Mouse (Mus musculus) neural tube, embryonic 14.5 days (tissue): ENCODE results near the gene Maip1. TPM values are rescaled to one million over a fixed set of nuclear protein-coding genes. Genes with fewer than 3 reads are reported as not detected.

Source experiments
- ATAC-seq: fragments of 200-750 bp; cut with Nextera tagmentation; 2 replicates; pipeline ENCODE4 v1.8.0; 2017; ENCODE audit warnings: low read depth, mild to moderate bottlenecking, moderate TSS enrichment, moderate library complexity
- H3K27ac ChIP-seq: fragments of 300-500 bp; sonication (generic); 2 replicates; pipeline ENCODE4 v1.5.1; 2014; ENCODE audit warnings: low read depth, mild to moderate bottlenecking, control low read depth, low read length, moderate library complexity, mixed read lengths
- H3K27me3 ChIP-seq: fragments of 300-500 bp; sonication (generic); 2 replicates; pipeline ENCODE4 v1.6.1; 2014; ENCODE audit warnings: low read length; ENCODE audit not compliant: control insufficient read depth, insufficient read depth
- H3K36me3 ChIP-seq: fragments of 300-500 bp; sonication (generic); 2 replicates; pipeline ENCODE4 v1.6.1; 2014; ENCODE audit warnings: low read length, mixed read lengths; ENCODE audit not compliant: control insufficient read depth, insufficient read depth
- H3K4me1 ChIP-seq: fragments of 300-500 bp; sonication (generic); 2 replicates; pipeline ENCODE4 v1.6.1; 2014; ENCODE audit warnings: low read length; ENCODE audit not compliant: control insufficient read depth, insufficient read depth
- H3K4me2 ChIP-seq: fragments of 300-500 bp; sonication (generic); 2 replicates; pipeline ENCODE4 v1.6.1; 2014; ENCODE audit warnings: mild to moderate bottlenecking, low read depth, low read length, control low read depth
- H3K4me3 ChIP-seq: fragments of 300-500 bp; sonication (generic); 2 replicates; pipeline ENCODE4 v1.5.1; 2014; ENCODE audit warnings: low read depth, low read length, control low read depth, mixed read lengths
- H3K9ac ChIP-seq: fragments of 300-500 bp; sonication (generic); replicated peaks from 2 replicates; pipeline ENCODE4 v1.6.1; 2014; ENCODE audit warnings: low read depth, mild to moderate bottlenecking, control low read depth, low read length, mixed read lengths
- H3K9me3 ChIP-seq: fragments of 300-500 bp; sonication (generic); 2 replicates; pipeline ENCODE4 v1.6.1; 2016; ENCODE audit warnings: low read length; ENCODE audit not compliant: control insufficient read depth
- WGBS: fragments of 180-500 bp; shearing (Covaris S2); extraction: QIAGEN DNeasy Blood & Tissue Kit; methylation state at CpG from one replicate; pipeline ENCODE4 v1.1.7; 2014; 5-methylcytosine and 5-hydroxymethylcytosine counted together
- polyA plus RNA-seq: library from polyadenylated mRNA; unstranded; fragments of >200 nt; fragmentation: Nextera tagmentation; extraction: Ambion mirVana; gene quantifications from 2 replicates; pipeline ENCODE4 v1.2.1, GENCODE M21; 2014

The Maip1 gene
- polyA plus RNA-seq, 1 experiment from 2014 or later: 16.2 TPM

DNA sequence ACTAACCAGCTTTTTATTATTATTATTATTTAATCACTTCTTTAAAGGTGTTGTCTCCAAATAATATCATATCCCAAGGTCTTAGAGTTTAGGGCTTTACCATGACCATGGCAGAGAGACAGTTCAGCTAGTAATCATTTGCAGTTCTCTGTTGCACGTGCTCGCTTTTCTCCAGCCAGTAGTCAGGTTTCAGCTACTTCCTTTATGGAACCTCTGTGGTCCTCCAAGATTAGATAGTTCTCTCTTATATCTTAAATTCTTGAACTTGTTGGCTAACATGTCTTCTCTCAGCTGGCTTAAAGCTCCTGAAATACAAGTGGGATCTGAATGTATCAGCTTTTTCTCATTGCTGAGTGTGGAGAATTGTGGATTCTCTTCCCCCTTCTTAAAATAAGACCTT, 2.9 kb downstream of the Maip1 start:
- WGBS: 95% methylated on average over 2 of the region's 2 CpGs
- H3K4me3 ChIP-seq: no peak overlapping the region
- H3K36me3 ChIP-seq: peaks cover 18% of the 10 kb centered on the region
- no peak overlapping the region for H3K9ac ChIP-seq
- no peak overlapping the region for H3K27ac ChIP-seq
- H3K4me1 ChIP-seq: peaks cover 17% of the 10 kb centered on the region; the same call in 1 of the 2 replicates
- H3K4me2 ChIP-seq: no peak overlapping the region
- H3K9me3 ChIP-seq: no peaks in the 10 kb centered on the region
- no peaks in the 10 kb centered on the region for H3K27me3 ChIP-seq
- no peak for ATAC-seq

- Histone ChIP-seq H3K36me3 (peaks cover 30% of the 10 kb centered on the region), H3K27me3 (no peaks in the 10 kb centered on the region), H3K4me2 (no peak overlapping the region), H3K27ac (no peak overlapping the region), H3K9ac (no peak overlapping the region), H3K4me1 (peaks cover 6% of the 10 kb centered on the region; the same call in 1 of the 2 replicates), H3K9me3 (no peaks in the 10 kb centered on the region), H3K4me3 (no peak overlapping the region)
- ATAC-seq: no peak
- 96% methylated on average over 2 of the region's 2 CpGs for WGBS
Observed at GRCm38 (mm10) chr1:57413397-57413796, 7.3 kb downstream of the Maip1 start.

DNA sequence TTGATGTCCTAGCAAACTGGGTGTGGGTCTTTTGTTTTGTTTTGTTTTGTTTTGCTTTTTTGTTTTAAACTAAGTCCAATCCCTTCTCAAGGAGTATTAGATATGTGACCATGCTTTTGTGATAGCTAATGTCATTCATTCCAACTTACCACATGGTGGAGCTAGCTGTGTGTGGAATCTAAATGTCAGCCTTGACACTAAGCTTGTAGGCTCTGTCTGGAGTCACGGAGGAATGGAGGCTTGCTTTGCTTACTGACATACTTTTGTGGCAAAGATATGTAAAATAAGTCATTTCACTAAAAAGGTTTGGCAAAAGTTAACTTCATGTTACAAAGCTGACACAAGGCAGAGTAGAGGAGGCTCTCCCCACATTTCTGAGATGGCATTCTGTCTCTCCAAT, 17.6 kb downstream of the Maip1 start:
- Histone ChIP-seq H3K27ac (no peak overlapping the region), H3K36me3 (no peaks in the 10 kb centered on the region), H3K4me2 (no peak overlapping the region), H3K9ac (no peak overlapping the region), H3K27me3 (no peaks in the 10 kb centered on the region), H3K9me3 (no peaks in the 10 kb centered on the region), H3K4me3 (no peak overlapping the region), H3K4me1 (no peaks in the 10 kb centered on the region)
- 13% methylated on average over 1 of the region's 1 CpGs for WGBS
- ATAC-seq: peak; percentile 78; the same call in 1 of the 2 replicates

DNA sequence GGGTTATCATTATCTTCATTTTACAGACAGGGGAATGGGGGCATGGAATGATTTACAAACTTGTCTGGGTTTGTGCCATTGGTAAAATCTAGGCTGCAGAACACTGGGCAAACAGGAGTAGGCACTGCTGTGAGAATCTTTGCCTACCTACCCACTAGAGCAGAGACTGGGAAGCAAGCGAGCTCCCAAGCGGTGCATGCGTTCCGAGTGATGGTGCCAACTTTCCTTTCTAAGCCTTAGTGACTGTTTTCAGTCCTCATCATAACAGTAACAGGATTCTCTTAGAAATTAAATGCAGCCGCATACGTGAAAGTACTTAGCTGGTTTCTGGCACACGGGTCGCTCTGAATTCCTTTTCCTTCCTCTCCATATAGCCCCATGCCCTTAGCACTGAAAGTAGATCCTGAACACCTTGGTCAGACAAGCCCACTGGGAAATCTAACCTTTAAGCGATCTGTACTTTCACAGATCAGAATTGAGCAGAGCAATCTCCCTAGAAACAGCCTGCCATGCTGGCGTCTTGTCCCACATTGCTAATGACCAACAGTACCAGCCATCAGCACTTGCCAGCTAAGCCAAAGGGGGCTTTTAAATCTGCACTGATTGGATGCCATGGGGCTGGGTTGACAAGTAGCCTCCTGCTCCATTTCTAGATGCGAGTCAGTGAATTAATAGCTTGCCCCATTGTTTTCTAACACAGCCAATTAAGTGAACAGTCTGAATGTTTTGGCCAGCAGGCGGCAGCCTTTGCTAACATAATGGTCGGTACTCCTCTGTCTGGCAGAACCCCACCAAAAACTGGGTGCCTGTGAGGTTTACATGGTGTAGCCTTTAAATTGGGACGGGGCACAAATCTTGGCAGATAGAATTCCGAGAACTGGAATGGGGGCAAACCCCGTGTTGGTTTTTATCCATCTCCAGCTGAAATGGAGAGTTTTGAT, 22.5 kb downstream of the Maip1 start:
- Histone ChIP-seq H3K27me3 (no peaks in the 10 kb centered on the region), H3K9ac (peak overlapping the region; percentile 48; the same call in 1 of the 2 replicates), H3K36me3 (no peaks in the 10 kb centered on the region), H3K4me2 (peak overlapping the region; percentile 42), H3K27ac (no peak overlapping the region), H3K4me3 (peak overlapping the region; percentile 8; the same call in 1 of the 2 replicates), H3K9me3 (no peaks in the 10 kb centered on the region), H3K4me1 (peaks cover 11% of the 10 kb centered on the region; the same call in 1 of the 2 replicates)
- WGBS: 46% methylated on average over 16 of the region's 16 CpGs
- peak; percentile 92 for ATAC-seq

GRCm38 (mm10) chr1:57429786-57430483, 23.8 kb downstream of the Maip1 start:
- H3K4me3 ChIP-seq: 0 out of 2 replicates have a peak overlapping the region, but pooled peaks have one; percentile 7

DNA sequence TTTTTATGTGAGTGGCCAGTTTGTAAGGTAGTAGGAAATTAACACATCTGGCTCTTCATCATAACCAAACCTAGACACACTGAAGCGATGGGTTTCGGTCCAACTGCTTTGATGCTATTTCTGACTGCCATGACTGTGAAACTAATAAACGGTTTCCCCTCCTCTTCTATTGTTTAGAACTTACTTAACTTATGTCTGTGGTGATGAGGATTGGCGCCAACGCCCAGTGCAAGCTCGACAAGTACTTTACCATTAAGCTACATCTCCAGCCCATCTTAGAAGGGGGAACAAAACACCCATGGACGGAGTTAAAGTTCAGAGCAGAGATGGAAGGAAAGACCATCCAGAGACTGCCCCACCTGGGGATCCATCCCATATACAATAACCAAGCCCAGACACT, 27.0 kb downstream of the Maip1 start:
- Histone ChIP-seq H3K9ac (no peak overlapping the region), H3K9me3 (no peaks in the 10 kb centered on the region), H3K27me3 (no peaks in the 10 kb centered on the region), H3K4me1 (peaks cover 11% of the 10 kb centered on the region; the same call in 1 of the 2 replicates), H3K36me3 (no peaks in the 10 kb centered on the region), H3K4me2 (no peak overlapping the region), H3K27ac (no peak overlapping the region), H3K4me3 (no peak overlapping the region)
- WGBS: 91% methylated on average over 7 of the region's 7 CpGs
- no peak for ATAC-seq

More at GRCm38 (mm10) chr1:57429786-57430483, 23.8 kb downstream of the Maip1 start:
- H3K9me3 ChIP-seq: no peaks in the 10 kb centered on the region
- ATAC-seq: peak; percentile 65
- H3K36me3 ChIP-seq: no peaks in the 10 kb centered on the region
- peak overlapping the region; percentile 48; the same call in 1 of the 2 replicates for H3K27ac ChIP-seq
- peak overlapping the region; percentile 33 for H3K4me2 ChIP-seq
- H3K4me1 ChIP-seq: peaks cover 11% of the 10 kb centered on the region; the same call in 1 of the 2 replicates
- H3K27me3 ChIP-seq: no peaks in the 10 kb centered on the region
- WGBS: under 1% methylated on average over 12 of the region's 12 CpGs
- H3K9ac ChIP-seq: 0 out of 2 replicates have a peak overlapping the region, but pooled peaks have one; percentile 11

DNA sequence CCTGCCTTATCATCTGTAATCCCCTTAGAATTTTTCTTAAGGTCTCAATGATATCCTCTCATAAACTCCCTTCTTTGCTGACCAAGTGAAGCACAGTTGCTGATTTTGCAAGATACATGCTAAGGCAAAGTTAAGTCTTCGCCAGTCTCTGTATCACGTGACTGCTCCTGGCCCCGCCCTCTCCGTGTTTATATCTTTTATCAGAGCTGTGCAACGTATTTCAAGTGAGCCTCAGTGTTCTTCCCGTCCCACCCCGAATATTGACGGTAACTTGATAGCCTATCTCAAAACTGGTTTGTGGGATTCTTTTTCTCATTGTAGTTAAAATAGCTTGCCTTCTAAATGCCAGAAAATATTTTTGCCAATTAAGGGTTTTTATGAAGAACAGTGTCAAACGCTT, 30.3 kb downstream of the Maip1 start:
- 76% methylated on average over 9 of the region's 9 CpGs for WGBS
- Histone ChIP-seq H3K27ac (no peak overlapping the region), H3K4me1 (no peaks in the 10 kb centered on the region), H3K36me3 (no peaks in the 10 kb centered on the region), H3K27me3 (no peaks in the 10 kb centered on the region), H3K9ac (no peak overlapping the region), H3K4me3 (no peak overlapping the region), H3K4me2 (peak overlapping the region; percentile 32; the same call in 1 of the 2 replicates), H3K9me3 (no peaks in the 10 kb centered on the region)
- no peak for ATAC-seq

GRCm38 (mm10) chr1:57436954-57437353, 30.8 kb downstream of the Maip1 start:
- no peak overlapping the region for H3K9ac ChIP-seq
- ATAC-seq: peak; percentile 75; the same call in 1 of the 2 replicates
- H3K36me3 ChIP-seq: no peaks in the 10 kb centered on the region

More at GRCm38 (mm10) chr1:57436954-57437353, 30.8 kb downstream of the Maip1 start:
- H3K9me3 ChIP-seq: no peaks in the 10 kb centered on the region
- 43% methylated on average over 9 of the region's 9 CpGs for WGBS
- no peaks in the 10 kb centered on the region for H3K4me1 ChIP-seq
- H3K27me3 ChIP-seq: no peaks in the 10 kb centered on the region
- peak overlapping the region; percentile 32; the same call in 1 of the 2 replicates for H3K4me2 ChIP-seq
- peak overlapping the region; percentile 48; the same call in 1 of the 2 replicates for H3K27ac ChIP-seq
- no peak overlapping the region for H3K4me3 ChIP-seq
